Mouse (Mus musculus) heart, postnatal 0 days (tissue): ENCODE measurements around the gene Amy2a4. TPM values are rescaled to one million over a fixed set of nuclear protein-coding genes. Genes with fewer than 3 reads are reported as not detected.
"Not testable (repeated sequence)": the region's sequence is repeated elsewhere in the genome, so short reads cannot be mapped to it uniquely, and the experiment has no call there.

Experiments
- ATAC-seq: fragments of 200-750 bp; cut with Nextera tagmentation; 2 replicates; pipeline ENCODE4 v1.8.0; 2017; ENCODE audit warnings: low read depth, moderate number of reproducible peaks, moderate library complexity; ENCODE audit not compliant: insufficient read depth
- DNase-seq: peaks from one replicate; pipeline ENCODE4 v3.0.0-alpha.2; 2016; ENCODE audit warnings: low spot score
- H3K27ac ChIP-seq: fragments of 300-500 bp; sonication (generic); 2 replicates; pipeline ENCODE4 v1.5.1; 2014; ENCODE audit warnings: low read depth, mild to moderate bottlenecking
- H3K27me3 ChIP-seq: fragments of 300-500 bp; sonication (generic); 2 replicates; pipeline ENCODE4 v1.6.1; 2014; ENCODE audit warnings: low read length, mixed read lengths; ENCODE audit not compliant: control insufficient read depth, insufficient read depth
- H3K36me3 ChIP-seq: fragments of 300-500 bp; sonication (generic); replicated peaks from 2 replicates; pipeline ENCODE4 v1.6.1; 2014; ENCODE audit warnings: low read length, mixed read lengths; ENCODE audit not compliant: control insufficient read depth, insufficient read depth
- H3K4me1 ChIP-seq: fragments of 300-500 bp; sonication (generic); 2 replicates; pipeline ENCODE4 v1.6.1; 2014; ENCODE audit warnings: antibody characterized with exemption; ENCODE audit not compliant: control insufficient read depth, insufficient read depth
- H3K4me2 ChIP-seq: fragments of 300-500 bp; sonication (generic); 2 replicates; pipeline ENCODE4 v1.6.1; 2014; ENCODE audit warnings: low read depth, mild to moderate bottlenecking, low read length, moderate library complexity
- H3K4me3 ChIP-seq: fragments of 300-500 bp; sonication (generic); 2 replicates; pipeline ENCODE4 v1.5.1; 2014; ENCODE audit warnings: low read depth, low read length
- H3K9ac ChIP-seq: fragments of 300-500 bp; sonication (generic); replicated peaks from 2 replicates; pipeline ENCODE4 v1.6.1; 2014; ENCODE audit warnings: low read depth, low read length, mixed read lengths
- H3K9me3 ChIP-seq: fragments of 300-500 bp; sonication (generic); replicated peaks from 2 replicates; pipeline ENCODE4 v1.6.1; 2016; ENCODE audit warnings: low read length; ENCODE audit not compliant: control insufficient read depth
- WGBS: fragments of 180-500 bp; shearing (Covaris S2); extraction: QIAGEN DNeasy Blood & Tissue Kit; methylation state at CpG from one replicate; pipeline ENCODE4 v1.1.7; 2014; 5-methylcytosine and 5-hydroxymethylcytosine counted together
- polyA plus RNA-seq: library from polyadenylated mRNA; unstranded; fragments of >200 nt; fragmentation: Nextera tagmentation; extraction: Ambion mirVana; gene quantifications from 2 replicates; pipeline ENCODE4 v1.2.1, GENCODE M21; 2015
- total RNA-seq: library from RNA; depleted of rRNA; stranded (reverse); fragments of >200 nt; gene quantifications from 2 replicates; pipeline ENCODE4 v1.2.3, GENCODE M21; 2014; ENCODE audit warnings: low replicate concordance; rRNA removed

Gene Amy2a4
- total RNA-seq (not detected in 2 replicates), polyA plus RNA-seq (not detected in 2 replicates)

GRCm38 (mm10) chr3:113291349-113291748, at the start of gene Amy2a4:
TSS of gene Amy2a4 (minus strand) at chr3:113291449.
- WGBS: no CpG with 5 or more reads among the region's 4 CpGs
- not testable (repeated sequence) for H3K4me3 ChIP-seq, H3K27me3 ChIP-seq, H3K36me3 ChIP-seq, H3K4me2 ChIP-seq, DNase-seq, H3K9ac ChIP-seq, ATAC-seq, H3K27ac ChIP-seq, H3K9me3 ChIP-seq, H3K4me1 ChIP-seq

GRCm38 (mm10) chr3:113323952-113324351, 32.7 kb upstream of the Amy2a4 start, which contains the start of gene Amy2a3:
TSS of gene Amy2a3 (minus strand) at chr3:113324052.
- not testable (repeated sequence) for H3K27me3 ChIP-seq, H3K4me1 ChIP-seq, H3K4me2 ChIP-seq, H3K9me3 ChIP-seq, H3K9ac ChIP-seq, H3K27ac ChIP-seq, H3K4me3 ChIP-seq, ATAC-seq, DNase-seq, H3K36me3 ChIP-seq
- no CpG with 5 or more reads among the region's 4 CpGs for WGBS

GRCm38 (mm10) chr3:113312937-113313336, 21.7 kb upstream of the Amy2a4 start:
- WGBS: no CpG with 5 or more reads among the region's 3 CpGs
- H3K27me3 ChIP-seq, H3K4me1 ChIP-seq, H3K4me2 ChIP-seq, H3K9ac ChIP-seq, H3K27ac ChIP-seq, DNase-seq, ATAC-seq, H3K9me3 ChIP-seq, H3K4me3 ChIP-seq, H3K36me3 ChIP-seq: not testable (repeated sequence)

- H3K9me3 ChIP-seq, H3K27me3 ChIP-seq, H3K4me3 ChIP-seq, H3K9ac ChIP-seq, ATAC-seq, H3K36me3 ChIP-seq, H3K4me1 ChIP-seq, DNase-seq, H3K4me2 ChIP-seq, H3K27ac ChIP-seq: not testable (repeated sequence)
Observed at GRCm38 (mm10) chr3:113280285-113280684, 11.0 kb downstream of the Amy2a4 start.

- not testable (repeated sequence) for H3K4me3 ChIP-seq, H3K9ac ChIP-seq, H3K27me3 ChIP-seq, H3K9me3 ChIP-seq, H3K36me3 ChIP-seq, DNase-seq, H3K4me1 ChIP-seq, ATAC-seq, H3K27ac ChIP-seq, H3K4me2 ChIP-seq
Observed at GRCm38 (mm10) chr3:113279586-113279985, 11.7 kb downstream of the Amy2a4 start.

GRCm38 (mm10) chr3:113258737-113259136, 32.5 kb downstream of the Amy2a4 start, which contains the start of gene Amy2a5:
TSS of gene Amy2a5 (minus strand) at chr3:113258837.
- H3K9me3 ChIP-seq, H3K4me3 ChIP-seq, H3K27ac ChIP-seq, H3K4me2 ChIP-seq, H3K27me3 ChIP-seq, ATAC-seq, H3K36me3 ChIP-seq, H3K9ac ChIP-seq, DNase-seq, H3K4me1 ChIP-seq: not testable (repeated sequence)
- no CpG with 5 or more reads among the region's 4 CpGs for WGBS

Other genes starting within 250 kb of the Amy2a4 start
- not detected in 2 replicates for gene Amy2a5, start 32.6 kb downstream of the Amy2a4 start, total RNA-seq
- gene Amy2a5, start 32.6 kb downstream of the Amy2a4 start, polyA plus RNA-seq: not detected in 2 replicates
- gene Amy2a3, start 32.6 kb upstream of the Amy2a4 start, total RNA-seq: not detected in 2 replicates
- gene Amy2a3, start 32.6 kb upstream of the Amy2a4 start, polyA plus RNA-seq: not detected in 2 replicates
- gene Amy2a2, start 65.2 kb upstream of the Amy2a4 start, total RNA-seq: not detected in 2 replicates
- not detected in 2 replicates for gene Amy2a2, start 65.2 kb upstream of the Amy2a4 start, polyA plus RNA-seq
- gene Amy2a1, start 241.0 kb upstream of the Amy2a4 start, total RNA-seq: not detected in 2 replicates
- not detected in 2 replicates for gene Amy2a1, start 241.0 kb upstream of the Amy2a4 start, polyA plus RNA-seq